Mouse (Mus musculus) MEL-GATA-1-ER (cell line): ENCODE results near the gene Mapk10.
"Not testable (repeated sequence)": the region's sequence is repeated elsewhere in the genome, so short reads cannot be mapped to it uniquely, and the experiment has no call there.

Experiments used
- DNase-seq: peaks from one replicate; pipeline ENCODE4 v3.0.0-alpha.2; 2012; ENCODE audit warnings: low read depth; ENCODE audit errors: extremely low read depth

The Mapk10 gene

DNA sequence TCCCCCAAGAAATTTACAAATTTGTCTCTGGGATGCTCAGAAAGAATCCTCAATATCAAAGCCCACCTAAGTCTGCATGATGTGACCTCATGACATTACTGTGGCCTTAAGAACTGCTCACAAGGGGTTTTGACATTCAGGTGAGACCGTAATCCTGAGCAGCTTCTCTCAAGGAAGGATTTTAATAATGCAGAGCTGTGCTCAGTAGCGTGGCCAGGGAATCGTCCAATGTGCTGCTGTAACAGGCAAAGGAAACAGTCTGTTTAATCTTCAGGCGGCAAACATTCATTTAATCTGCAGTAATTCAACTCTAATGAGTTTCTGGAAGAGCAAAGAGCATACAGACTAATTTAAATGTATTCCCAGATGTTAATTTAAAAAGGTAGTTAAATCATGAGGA is 236.7 kb downstream of the Mapk10 start:
- DNase-seq = no peak

DNA sequence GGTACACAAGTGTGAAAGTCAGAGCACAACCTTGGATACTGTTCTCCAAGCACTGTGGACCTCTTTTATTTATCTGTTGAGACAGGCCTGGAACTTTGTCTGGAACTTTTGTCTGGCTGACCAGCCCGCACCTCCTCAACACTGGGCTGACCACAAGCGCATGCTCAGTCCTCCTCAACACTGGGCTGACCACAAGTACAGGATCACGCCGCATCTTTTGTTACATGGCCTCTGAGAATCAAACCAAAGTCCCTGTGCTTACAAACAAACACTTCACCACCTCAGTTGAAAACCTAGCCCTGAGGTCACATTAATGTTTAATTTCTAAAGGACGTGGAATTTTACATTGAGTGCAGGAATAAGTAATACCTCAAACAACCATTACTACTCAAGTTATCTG is 246.7 kb downstream of the Mapk10 start:
- no peak for DNase-seq

DNA sequence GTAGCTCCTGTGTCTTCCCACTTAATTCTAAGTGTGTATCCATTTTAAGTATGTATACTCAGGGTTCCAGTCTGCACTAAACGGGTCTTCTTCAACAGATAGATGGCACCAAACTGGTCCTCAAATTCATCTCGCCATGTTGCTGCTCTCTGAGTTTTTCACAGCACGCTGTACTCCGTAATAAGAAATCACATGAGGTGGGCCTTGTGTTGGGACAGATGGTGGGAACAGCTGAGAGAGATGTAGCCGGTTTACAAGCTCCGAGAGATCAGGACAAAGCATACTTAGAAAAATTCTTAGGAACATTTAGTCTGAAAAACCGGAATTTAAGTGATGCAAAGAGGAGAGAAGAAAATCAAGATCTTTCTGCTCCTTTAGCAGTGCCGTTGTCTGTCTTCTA is 257.7 kb downstream of the Mapk10 start:
- DNase-seq = no peak

DNA sequence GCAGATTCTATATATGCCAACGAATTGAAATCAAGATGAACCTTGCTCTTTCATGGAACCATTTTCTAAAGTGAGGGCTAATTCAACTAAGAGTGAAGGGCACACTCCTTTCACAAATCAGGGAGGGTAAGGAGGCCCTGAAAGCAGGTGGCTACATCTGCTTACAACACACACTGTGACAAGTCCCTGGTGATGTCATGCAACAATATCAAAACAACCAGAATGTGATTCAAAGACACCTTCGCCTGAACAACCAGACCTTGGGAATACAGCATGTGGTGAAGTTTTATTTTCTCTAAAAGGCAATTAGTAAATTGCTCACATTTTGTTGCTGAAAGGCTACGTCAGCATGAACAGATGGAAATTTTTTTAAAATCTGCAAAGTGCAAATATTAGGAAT is 258.2 kb downstream of the Mapk10 start:
- no peak for DNase-seq

DNA sequence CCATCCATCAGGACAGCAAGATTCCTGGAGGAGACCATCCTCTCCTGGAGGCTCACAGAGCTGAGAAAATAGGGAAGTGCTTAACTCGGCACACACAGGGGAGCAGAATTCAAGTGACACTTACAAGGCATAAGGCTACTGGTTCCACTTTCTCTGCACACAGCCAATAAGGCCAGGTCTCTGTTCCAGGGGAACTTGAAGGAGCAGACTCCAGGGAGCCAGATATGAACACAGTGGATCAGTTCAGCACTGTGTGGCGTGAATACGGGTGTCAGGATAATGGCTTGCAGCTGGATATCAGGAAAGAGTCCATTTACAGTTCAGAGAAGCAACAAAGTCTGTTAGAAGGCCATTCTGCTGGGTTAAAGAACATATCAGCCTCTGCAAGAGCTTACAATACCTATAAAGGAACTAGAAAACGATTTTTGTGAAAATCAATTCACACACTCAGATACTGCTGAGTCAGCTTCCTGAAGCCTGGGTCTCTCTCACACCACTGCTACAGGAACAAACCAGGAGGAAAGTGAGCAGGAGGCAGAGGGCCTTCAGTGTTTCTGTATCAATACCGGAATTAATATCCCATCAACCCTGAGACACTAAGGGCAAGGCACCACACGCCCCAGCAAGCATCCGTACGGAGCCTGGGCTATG is 263.9 kb downstream of the Mapk10 start:
- no peak for DNase-seq

DNA sequence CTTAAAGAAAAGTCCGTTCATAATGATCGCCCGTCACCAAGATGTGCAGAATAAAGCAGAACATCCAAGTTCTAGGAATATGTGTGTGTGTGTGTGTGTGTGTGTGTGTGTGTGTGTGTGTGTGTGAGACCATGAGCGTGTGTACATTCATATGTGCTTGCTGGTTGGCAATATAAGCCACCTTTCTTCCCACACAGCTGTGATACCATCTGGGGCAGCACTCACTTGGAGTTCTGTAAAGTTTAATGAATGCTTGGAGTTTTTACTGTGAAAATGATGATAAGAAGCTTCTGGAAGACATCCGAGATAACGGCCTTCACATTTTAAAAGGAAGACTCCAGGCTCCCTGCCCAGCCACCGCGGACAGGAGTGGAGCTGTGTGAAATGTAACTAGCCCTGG is 264.5 kb downstream of the Mapk10 start:
- no peak for DNase-seq

DNA sequence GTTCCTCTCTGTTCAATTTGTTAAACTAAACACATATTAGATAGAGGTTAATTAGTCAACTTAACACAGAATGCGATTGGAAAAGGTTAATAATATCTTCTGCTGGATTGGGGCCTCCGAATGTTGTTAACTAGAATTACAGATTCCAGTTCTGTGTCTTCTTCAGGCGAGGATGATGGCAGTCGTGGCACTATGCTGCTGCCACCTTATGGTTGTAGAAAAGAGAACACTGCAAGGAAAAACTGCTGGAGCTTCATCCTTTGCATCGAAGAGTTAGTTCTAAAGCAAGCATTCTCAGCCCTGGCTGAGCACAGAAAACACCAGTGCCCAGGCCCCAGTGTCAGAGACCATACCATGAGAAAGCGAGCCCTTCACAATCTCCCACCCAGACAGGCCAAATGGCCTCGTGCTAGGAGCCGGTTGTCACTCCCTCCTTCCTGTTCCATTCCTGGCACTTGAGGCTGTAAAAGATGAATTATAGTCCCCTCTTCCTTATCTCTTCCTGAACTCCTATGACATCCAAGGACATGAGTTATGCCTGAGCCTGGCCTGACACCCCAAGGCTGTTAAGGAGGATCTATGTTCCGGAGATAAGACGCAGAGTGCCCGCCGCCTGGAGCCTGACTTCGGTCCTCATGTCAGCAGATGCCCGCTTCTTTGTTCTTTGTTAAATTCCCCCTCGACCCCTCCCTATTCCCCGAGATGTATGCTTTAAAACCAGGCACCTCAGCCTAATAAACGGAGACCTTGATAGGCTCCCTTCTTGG is 267.1 kb downstream of the Mapk10 start:
- DNase-seq = not testable (repeated sequence)

DNA sequence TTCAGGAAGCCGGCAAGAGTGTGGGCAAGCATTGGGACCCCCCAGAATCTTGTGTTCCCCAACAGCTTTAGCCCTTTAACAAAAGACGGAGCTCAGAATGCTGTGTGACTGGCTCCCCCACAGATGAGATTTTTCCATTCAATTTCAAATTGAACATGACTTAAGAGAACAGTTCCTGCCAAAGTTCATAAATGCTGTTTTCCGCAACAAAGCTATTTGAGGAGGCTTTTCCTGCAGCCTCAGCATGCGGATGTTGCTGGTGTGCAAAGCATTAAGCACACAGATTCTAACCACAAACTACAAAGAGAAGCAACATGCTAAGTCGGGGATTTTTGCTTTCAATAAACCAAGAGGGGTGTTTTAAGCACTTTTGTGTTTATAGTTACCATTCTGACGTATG is 281.0 kb downstream of the Mapk10 start:
- no peak for DNase-seq

DNA sequence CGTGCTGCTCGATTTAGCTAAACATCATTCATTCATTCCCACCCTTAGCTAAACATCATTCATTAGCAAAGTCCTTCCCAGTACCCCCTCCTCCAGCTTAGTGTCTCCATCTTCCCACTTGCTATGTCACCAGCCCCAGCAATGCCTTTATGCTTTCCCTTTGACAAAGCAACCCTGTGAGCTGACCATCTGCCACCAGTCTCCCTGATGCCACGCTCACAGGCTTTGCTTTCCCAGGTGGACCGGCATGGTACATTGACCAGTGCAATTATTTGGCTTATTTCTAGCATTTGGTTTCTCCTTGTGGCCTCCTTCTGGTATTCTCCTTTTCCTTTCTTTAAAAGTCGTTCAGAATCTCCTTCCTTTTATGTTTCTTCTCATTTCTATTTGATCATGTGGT is 284.3 kb downstream of the Mapk10 start:
- DNase-seq = no peak

DNA sequence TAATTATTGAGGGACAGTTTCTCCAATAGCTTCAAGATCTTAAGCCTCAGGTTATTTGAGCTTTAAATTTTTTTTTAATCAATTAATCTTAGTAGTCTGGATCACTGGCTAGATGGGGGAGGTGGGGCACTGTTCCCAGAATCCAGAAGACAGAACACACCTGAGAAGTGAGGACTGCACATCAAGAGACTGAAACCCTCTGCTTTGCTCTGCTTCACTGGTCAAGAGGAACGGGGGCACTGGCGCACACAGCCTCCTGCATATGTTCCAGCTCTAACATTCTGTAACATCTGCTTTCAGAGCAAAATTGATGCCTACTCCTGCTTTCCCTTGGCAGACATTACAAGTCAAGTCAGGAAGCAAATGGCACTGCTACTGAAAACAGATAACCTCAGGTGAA is 290.9 kb downstream of the Mapk10 start:
- DNase-seq = no peak

DNA sequence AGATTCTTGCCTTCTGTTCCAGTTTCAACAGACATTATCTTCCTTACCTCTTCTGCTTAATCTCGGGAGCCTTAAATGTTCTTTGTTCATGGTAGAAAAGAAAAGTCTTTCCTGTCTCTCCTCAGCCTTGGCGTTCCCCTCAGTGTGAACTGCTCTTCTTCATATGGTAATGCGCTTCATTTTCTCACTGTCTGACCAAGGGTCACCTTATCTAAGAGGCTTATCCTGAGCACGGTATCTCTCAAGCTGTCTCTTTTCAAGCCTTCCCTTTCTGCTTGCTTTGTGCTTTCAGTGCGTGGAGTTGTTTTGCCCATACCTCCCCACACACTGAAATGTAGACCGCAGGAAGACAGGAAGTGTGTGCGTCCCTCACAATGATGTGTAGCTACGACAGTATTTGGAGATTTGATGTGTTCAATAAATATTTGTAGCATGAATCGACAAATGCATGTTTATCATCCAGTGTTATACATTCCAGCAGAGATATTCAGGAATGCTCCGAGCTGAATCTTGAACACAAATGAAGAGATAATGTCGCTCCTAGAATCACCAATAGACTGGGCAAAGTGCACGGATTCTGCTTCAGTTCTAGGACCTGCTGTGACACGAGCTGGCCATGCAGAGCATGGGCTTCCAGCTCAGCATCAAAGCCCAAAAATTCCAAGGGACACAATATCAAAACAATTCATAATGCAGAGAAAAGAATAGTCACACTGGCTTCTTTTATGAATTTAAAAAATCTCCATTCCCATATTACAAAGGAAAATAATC is 305.5 kb downstream of the Mapk10 start:
- no peak for DNase-seq

DNA sequence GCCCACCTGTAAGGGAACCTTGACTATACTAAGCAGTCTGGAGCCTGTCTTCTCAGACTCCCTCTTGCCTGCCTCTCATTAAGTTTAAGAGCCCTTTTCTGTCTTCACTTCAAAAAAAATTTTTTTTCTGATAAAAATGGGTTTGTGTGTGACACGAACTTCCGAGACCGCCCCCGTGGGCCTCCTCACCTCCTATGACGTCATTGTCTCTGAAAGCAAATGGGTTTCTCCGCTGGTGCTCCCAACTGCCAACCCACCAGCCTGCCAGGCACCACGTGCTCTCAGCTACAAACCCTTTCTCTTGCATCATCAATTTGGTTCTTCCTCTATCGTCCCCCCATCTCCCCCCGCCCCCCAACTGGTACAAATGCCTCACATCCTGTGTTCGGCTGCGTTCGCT is 307.1 kb downstream of the Mapk10 start:
- DNase-seq = no peak

DNA sequence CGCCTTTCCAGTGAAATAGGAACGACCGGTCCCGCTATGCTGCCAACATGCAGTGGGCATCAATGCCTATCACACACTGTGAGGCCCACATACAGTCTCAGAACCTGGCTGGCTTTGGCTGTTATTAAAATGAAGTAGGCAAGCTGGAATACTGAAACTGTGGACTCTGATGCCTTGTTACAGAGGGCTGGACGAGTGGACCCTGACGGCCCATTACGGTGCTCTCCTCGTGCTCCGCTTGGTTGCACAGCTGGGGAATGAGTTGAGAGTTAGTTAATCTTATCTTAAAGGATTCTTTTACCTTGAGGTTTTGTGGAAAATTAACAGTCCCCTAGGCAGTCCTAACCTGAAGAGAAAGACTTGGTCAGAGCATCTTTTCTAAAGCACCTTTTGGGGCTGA is 307.6 kb downstream of the Mapk10 start:
- no peak for DNase-seq

DNA sequence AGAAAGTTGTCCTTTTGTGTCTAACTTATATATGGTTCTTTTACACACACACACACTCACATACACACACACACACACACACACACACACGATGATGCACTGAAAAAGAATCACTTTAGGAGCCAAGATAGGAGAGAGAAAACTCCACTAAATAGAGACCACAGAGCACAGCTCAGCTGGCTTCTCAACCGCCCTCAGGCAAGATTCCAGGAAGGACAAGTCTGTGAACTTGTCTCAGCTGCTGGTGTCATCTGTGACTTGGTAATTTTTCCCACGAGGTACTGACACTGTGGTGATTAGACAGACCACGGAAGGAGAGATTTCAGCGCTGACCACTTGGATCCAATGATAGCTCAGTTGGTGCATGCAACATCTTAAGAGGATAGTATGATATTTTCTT is 310.0 kb downstream of the Mapk10 start:
- no peak for DNase-seq

DNA sequence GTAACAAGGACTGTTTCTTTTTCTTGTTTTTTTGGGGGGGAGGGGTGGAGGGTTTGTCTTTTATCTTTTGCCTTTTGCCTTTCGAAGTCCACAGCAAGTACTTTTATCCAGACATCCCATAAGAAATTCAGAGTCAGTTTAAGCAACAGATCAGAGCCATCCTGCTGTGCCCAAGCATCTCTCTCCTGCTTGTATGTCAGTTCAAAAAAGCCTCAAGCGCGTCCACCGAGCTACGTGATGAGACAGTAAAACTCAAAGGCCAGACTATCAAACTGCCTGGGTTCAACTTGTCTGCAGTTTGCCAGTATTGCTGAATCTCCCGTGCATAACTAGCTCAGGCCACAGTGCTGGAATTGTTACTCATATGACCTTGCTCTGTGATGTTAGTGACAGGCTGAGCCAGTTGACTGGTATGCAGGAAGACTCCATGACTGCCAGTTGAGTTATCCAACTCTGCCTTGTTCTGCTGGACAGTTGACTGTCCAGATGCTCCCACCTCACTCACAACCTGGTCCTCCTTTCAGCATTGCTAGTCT is 311.4 kb downstream of the Mapk10 start:
- DNase-seq = no peak

DNA sequence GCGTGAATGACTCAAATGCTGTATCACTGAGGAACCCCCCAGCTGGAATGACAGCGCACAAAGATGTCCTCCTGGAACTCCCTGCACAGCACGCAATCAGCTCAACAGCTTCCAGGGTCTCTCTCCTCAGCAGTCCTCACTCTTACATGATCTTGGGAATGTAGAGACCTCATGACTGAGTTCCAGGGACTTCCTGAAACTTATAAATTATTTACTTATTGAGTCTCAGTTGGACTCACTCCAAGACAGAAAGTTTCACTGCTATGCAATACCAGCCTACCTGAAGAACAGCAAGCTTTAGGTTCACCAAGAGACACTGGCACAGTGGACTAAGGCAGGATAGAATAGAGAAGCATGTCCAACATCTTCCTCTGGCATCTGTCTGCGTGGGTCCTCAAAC is 312.8 kb downstream of the Mapk10 start:
- DNase-seq = no peak

DNA sequence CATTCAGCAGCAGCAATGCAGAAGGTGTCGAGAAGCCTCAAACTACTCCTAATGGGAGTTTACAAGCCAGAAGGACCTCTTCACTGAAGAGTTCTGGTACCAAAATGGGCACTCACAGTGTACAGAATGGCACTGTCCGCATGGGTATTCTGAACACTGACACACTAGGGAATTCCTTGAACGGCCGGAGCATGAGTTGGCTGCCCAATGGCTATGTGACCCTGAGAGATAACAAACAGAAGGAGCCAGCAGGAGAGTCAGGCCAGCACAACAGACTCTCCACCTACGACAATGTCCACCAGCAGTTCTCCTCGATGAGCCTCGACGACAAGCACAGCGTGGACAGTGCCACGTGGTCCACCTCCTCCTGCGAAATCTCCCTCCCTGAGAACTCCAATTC is 318.9 kb downstream of the Mapk10 start:
- no peak for DNase-seq

DNA sequence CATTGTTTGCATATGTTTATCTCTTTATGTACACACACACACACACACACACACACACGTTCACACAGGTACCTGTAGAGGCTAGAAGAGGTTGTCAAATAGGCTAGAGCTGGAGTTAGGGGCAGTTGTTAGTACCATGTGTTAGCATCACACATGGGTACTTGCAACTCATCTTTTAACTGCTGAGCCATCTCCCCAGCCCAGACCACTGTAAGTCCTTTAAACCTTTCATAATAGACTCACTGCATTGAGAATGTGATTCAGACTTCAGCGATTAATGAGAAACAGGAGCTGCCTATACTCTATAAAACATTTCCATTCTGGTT is 322.0 kb downstream of the Mapk10 start:
- no peak for DNase-seq

DNA sequence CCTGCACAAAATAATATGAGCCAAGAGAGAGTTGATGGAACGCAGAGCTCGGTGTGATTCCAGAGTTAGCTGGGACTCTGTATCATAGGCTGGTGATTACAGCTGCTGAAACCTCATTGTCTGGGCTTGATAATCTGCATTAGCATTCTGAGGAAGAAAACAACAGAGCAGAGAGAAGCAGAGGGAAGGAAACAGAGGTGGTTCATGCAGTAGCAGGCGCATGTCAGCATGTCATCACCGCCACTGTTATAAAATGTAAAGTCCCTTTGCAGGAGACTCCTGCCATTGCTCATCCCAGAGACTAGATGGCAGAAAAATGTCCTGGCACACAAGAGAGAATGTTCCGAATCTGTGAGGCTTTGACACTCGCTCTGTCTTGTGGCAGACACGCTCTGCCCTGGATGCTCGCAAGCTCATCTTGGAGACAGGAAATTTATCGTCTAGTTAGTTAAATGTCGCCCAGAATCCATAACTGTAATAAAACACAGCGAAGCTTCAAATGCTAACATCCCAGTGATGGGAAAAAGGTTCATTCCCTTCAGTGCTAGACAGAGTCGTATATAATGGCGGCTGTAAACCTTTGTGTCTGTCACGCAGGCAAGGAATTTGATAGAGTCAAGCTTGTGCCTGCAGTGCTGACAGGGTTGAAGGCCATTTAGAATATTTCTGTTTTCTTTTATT is 322.5 kb downstream of the Mapk10 start:
- no peak for DNase-seq

DNA sequence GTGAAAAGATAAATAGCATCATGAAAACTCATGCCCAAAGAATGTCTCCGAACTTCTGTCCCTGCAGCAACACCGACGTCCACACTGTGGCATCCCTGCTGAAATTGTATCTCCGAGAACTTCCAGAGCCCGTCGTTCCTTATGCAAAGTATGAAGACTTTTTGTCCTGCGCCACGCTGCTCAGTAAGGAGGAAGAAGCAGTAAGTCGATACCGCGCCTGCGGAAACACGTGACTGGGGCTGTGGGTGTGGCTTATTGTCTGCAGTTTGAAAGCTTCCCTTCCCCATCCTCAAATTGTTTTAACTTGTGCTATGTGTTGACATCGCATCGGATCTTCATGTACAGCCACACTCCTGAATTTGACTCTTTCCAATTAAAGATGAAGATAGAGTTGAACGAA is 335.5 kb downstream of the Mapk10 start:
- no peak for DNase-seq

DNA sequence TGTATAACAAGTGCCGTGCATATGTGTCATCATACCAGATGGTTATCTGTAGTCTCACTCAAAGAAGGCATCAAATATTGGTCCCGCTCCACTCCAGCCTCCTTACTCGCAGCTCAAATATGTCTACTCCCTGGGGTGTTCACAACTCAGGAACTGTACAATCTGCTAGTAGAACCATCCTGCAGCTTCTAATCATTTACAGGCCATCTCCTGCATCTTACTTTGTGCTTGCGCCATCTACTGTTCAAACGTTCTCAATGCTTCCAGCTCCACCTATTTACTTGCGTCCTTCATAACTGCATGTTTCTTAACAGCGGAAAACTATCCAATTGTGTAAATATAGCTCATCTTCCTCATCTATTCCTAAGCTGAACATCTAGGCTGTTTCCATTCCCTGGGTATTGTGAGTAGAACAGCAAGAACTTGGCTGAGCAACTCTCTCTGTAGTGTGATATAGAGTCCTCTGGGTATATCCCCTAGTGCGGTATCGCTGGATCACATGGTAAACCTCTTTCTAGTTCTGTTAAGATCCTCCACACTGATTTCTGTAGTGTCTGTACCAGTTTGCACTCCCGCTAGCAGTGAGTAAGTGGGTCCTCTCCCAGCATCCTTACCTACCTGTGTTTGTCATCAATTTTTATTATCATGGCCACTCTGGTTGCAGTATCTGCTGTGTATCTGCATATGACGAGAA is 336.4 kb downstream of the Mapk10 start:
- no peak for DNase-seq
